23 mouse cellular contexts compared by ENCODE assay signal in the genomic region with DNA sequence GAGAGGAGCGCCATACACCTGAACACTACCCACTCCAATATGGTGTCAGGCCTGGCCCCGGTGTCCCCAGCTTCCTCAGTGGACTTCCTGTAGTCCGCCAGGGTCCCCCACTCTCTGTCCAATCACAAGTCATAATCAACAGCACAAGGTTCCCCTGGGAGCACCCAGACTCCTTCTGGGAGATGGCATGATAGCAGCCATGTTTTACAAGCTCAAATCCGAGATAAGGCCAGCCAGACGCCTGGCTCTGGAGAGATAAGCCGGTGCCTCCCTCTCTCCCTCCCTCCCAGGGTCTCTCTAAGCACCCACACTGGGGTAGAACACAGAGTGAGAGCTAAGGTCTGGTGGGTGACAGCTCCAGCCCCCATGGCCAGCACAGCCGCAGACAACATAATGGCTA. TPM values are rescaled to one million over a fixed set of nuclear protein-coding genes. Genes with fewer than 3 reads are reported as not detected.
A peak's percentile ranks its signal among the peaks of the same experiment; 100 is the strongest.
DNase-seq lines count a peak whose midpoint lies in the region; ATAC-seq and TF ChIP-seq lines count a peak whose summit lies in the region.
"Had no signal": no experiment of that assay in that cellular context is flagged by ENCODE, and none has a peak within 500 bp of the region (broad histone marks: within the 10 kb centered on the region; RNA-seq: fewer than 3 reads in every experiment).

No protein-coding gene starts in this region.

- peak overlapping the region; percentile 70 for H3K27ac ChIP-seq in heart, embryonic 10.5 days
- H3K27ac ChIP-seq in neural tube, embryonic 11.5 days (ENCODE audit: low read depth, low read length), result 0 out of 2 replicates have a peak overlapping the region, but pooled peaks have one; percentile 27
- H3K27ac ChIP-seq in neural tube, embryonic 15.5 days (replicated peaks), result no peak overlapping the region
- H3K27ac ChIP-seq in liver, embryonic 12.5 days, result no peak overlapping the region
- H3K27ac ChIP-seq in layer of hippocampus, adult 2 months, result no peak overlapping the region
- no peak overlapping the region for H3K27ac ChIP-seq in limb, embryonic 10.5 days
- H3K27ac ChIP-seq: liver, embryonic 15.5 days had no signal

- ATAC-seq in neural tube, embryonic 11.5 days (ENCODE audit: insufficient read depth, low FRiP score, low TSS enrichment), result no peak
- no peak for ATAC-seq in neural tube, embryonic 15.5 days (ENCODE audit: low FRiP score)
- peak; percentile 77 for ATAC-seq in liver, embryonic 12.5 days
- ATAC-seq: intestine, postnatal 0 days had no signal

- DNase-seq in heart, embryonic 10.5 days (ENCODE audit: low spot score), result peak; percentile 87
- DNase-seq in heart, adult 9 months (ENCODE audit: low spot score in 2 of 2), result no peak
- DNase-seq in neural tube, embryonic 11.5 days (ENCODE audit: low spot score), result no peak
- DNase-seq in layer of hippocampus, adult 2 months (ENCODE audit: low spot score in 2 of 2), result no peak
- DNase-seq in limb, embryonic 10.5 days (ENCODE audit: low spot score), result no peak
- DNase-seq in gastrocnemius, adult 8-10 months (ENCODE audit: low spot score in 2 of 2), result no peak
- DNase-seq: adrenal gland, postnatal 14 days; cerebellum, postnatal 14 days; gastrocnemius, postnatal 25 days; heart, postnatal 36 days; layer of hippocampus, postnatal 36 days; lung, postnatal 10 days; retina, postnatal 1 day; right cerebral cortex, postnatal 4 days; thymus, adult 18-20 months had no signal

- no peak overlapping the region for H3K4me3 ChIP-seq in heart, embryonic 10.5 days
- H3K4me3 ChIP-seq in neural tube, embryonic 11.5 days (ENCODE audit: low read depth, low read length), result no peak overlapping the region
- no peak overlapping the region for H3K4me3 ChIP-seq in neural tube, embryonic 15.5 days (replicated peaks)
- H3K4me3 ChIP-seq in liver, embryonic 12.5 days, result no peak overlapping the region
- H3K4me3 ChIP-seq in layer of hippocampus, adult 2 months, result no peak overlapping the region
- no peak overlapping the region for H3K4me3 ChIP-seq in limb, embryonic 10.5 days
- H3K4me3 ChIP-seq: embryonic facial prominence, embryonic 10.5 days; liver, embryonic 15.5 days; myocyte had no signal

- H3K4me1 ChIP-seq in heart, embryonic 10.5 days, result peaks cover 28% of the 10 kb centered on the region
- no peaks in the 10 kb centered on the region for H3K4me1 ChIP-seq in neural tube, embryonic 11.5 days (ENCODE audit: control insufficient read depth, insufficient read depth, low read length)
- H3K4me1 ChIP-seq in neural tube, embryonic 15.5 days, result peaks cover 43% of the 10 kb centered on the region
- peaks cover 37% of the 10 kb centered on the region for H3K4me1 ChIP-seq in liver, embryonic 12.5 days
- H3K4me1 ChIP-seq in limb, embryonic 10.5 days, result no peaks in the 10 kb centered on the region
- H3K4me1 ChIP-seq: liver, embryonic 15.5 days had no signal

- no peak overlapping the region for H3K4me2 ChIP-seq in neural tube, embryonic 11.5 days (ENCODE audit: low read depth)
- H3K4me2 ChIP-seq in neural tube, embryonic 15.5 days, result no peak overlapping the region
- peak overlapping the region; percentile 45 for H3K4me2 ChIP-seq in liver, embryonic 12.5 days
- H3K4me2 ChIP-seq: liver, embryonic 15.5 days had no signal

- no peaks in the 10 kb centered on the region for H3K36me3 ChIP-seq in heart, embryonic 10.5 days
- no peaks in the 10 kb centered on the region for H3K36me3 ChIP-seq in neural tube, embryonic 11.5 days (ENCODE audit: control insufficient read depth, insufficient read depth, low read length)
- H3K36me3 ChIP-seq in neural tube, embryonic 15.5 days, result no peaks in the 10 kb centered on the region
- H3K36me3 ChIP-seq in liver, embryonic 12.5 days, result no peaks in the 10 kb centered on the region
- no peaks in the 10 kb centered on the region for H3K36me3 ChIP-seq in limb, embryonic 10.5 days
- H3K36me3 ChIP-seq: embryonic facial prominence, embryonic 10.5 days; liver, embryonic 15.5 days had no signal

- 38% methylated on average over 7 of the region's 7 CpGs for WGBS in heart, embryonic 10.5 days
- 87% methylated on average over 7 of the region's 7 CpGs for WGBS in neural tube, embryonic 11.5 days
- whole genome bisulfite sequencing in neural tube, embryonic 15.5 days, result 73% methylated on average over 7 of the region's 7 CpGs
- 19% methylated on average over 7 of the region's 7 CpGs for WGBS in liver, embryonic 12.5 days (ENCODE audit: insufficient replicate concordance)
- WGBS in limb, embryonic 10.5 days, result 77% methylated on average over 7 of the region's 7 CpGs

- H3K27me3 ChIP-seq in heart, embryonic 10.5 days (ENCODE audit: insufficient read depth, poor library complexity, severe bottlenecking), result peaks cover 60% of the 10 kb centered on the region
- no peaks in the 10 kb centered on the region for H3K27me3 ChIP-seq in neural tube, embryonic 11.5 days (ENCODE audit: control insufficient read depth, insufficient read depth, low read length)
- no peaks in the 10 kb centered on the region for H3K27me3 ChIP-seq in neural tube, embryonic 15.5 days (replicated peaks)
- H3K27me3 ChIP-seq in liver, embryonic 12.5 days (replicated peaks), result peaks cover 3% of the 10 kb centered on the region; the same call in 1 of the 2 replicates
- 0 out of 2 replicates have a peak, but pooled peaks cover 12% of the 10 kb centered on the region for H3K27me3 ChIP-seq in limb, embryonic 10.5 days (ENCODE audit: low read depth, poor library complexity, severe bottlenecking)
- H3K27me3 ChIP-seq: liver, embryonic 15.5 days had no signal

- no peaks in the 10 kb centered on the region for H3K9me3 ChIP-seq in heart, embryonic 10.5 days
- H3K9me3 ChIP-seq in neural tube, embryonic 11.5 days (ENCODE audit: control insufficient read depth, low read length), result no peaks in the 10 kb centered on the region
- H3K9me3 ChIP-seq in neural tube, embryonic 15.5 days (replicated peaks), result no peaks in the 10 kb centered on the region
- H3K9me3 ChIP-seq in liver, embryonic 12.5 days (replicated peaks), result no peaks in the 10 kb centered on the region
- no peaks in the 10 kb centered on the region for H3K9me3 ChIP-seq in limb, embryonic 10.5 days (replicated peaks)
- H3K9me3 ChIP-seq: embryonic facial prominence, embryonic 10.5 days; liver, embryonic 15.5 days had no signal

- H3K9ac ChIP-seq in neural tube, embryonic 11.5 days (ENCODE audit: low read length), result no peak overlapping the region
- H3K9ac ChIP-seq in neural tube, embryonic 15.5 days (replicated peaks), result no peak overlapping the region
- no peak overlapping the region for H3K9ac ChIP-seq in liver, embryonic 12.5 days
- H3K9ac ChIP-seq: liver, embryonic 15.5 days had no signal

- no peak for TF ChIP-seq CTCF in layer of hippocampus, adult 2 months (conservative IDR thresholded peaks at IDR 0.05)

RNA-seq across cellular contexts. Expression of a gene that starts 58.0 kb away (rescaled TPM):
- 0.16 and 0.68 TPM in 2 replicates for polyA plus RNA-seq in heart, embryonic 10.5 days (2016; fragmentation: Nextera tagmentation; extraction: Ambion mirVana)
- 12.4 and 12.9 TPM in 2 replicates for polyA plus RNA-seq in neural tube, embryonic 11.5 days (2014; fragmentation: Nextera tagmentation; extraction: Ambion mirVana)
- 99.6 and 116 TPM in 2 replicates for polyA plus RNA-seq in neural tube, embryonic 15.5 days (2015; fragmentation: Nextera tagmentation; extraction: Ambion mirVana)
- 0.08 and 0.10 TPM in 2 replicates for polyA plus RNA-seq in liver, embryonic 12.5 days (2016; fragmentation: Nextera tagmentation; extraction: Ambion mirVana)
- total RNA-seq in layer of hippocampus, adult 2 months (2021), result 10 to 100 TPM; 39.1 to 41.4 TPM
- polyA plus RNA-seq in limb, embryonic 10.5 days (2016; fragmentation: Nextera tagmentation; extraction: Ambion mirVana), result 0.11 and 0.48 TPM in 2 replicates
- total RNA-seq in gastrocnemius, adult 8-10 months (2022), result under 1 TPM in 2 of 4 experiments, not detected in 2; 0.22 to 0.48 TPM
- total RNA-seq: megakaryocyte, adult 5-6 weeks had no signal
- polyA plus RNA-seq: C2C12, myocyte had no signal

Comparison
In these comparisons a context has a peak if more than half of its experiments do, and no peak if none do; other contexts are left out.
1. H3K27ac ChIP-seq: peak in heart, embryonic 10.5 days (single experiment) and neural tube, embryonic 11.5 days (single experiment); none in neural tube, embryonic 15.5 days (single experiment), liver, embryonic 12.5 days (single experiment), layer of hippocampus, adult 2 months (single experiment) and limb, embryonic 10.5 days (single experiment).